Mouse (Mus musculus) MEL (cell line): ENCODE data around the gene Tas1r2. TPM values are rescaled to one million over a fixed set of nuclear protein-coding genes. Genes with fewer than 3 reads are reported as not detected.

Experiments
- DNase-seq: peaks from one replicate; pipeline ENCODE4 v3.0.0; 2011; ENCODE audit warnings: low read depth, low spot score
- H3K27ac ChIP-seq: 2 replicates; pipeline ENCODE4 v1.5.1; 2012; ENCODE audit warnings: low read depth, mild to moderate bottlenecking, control low read depth, low read length, moderate library complexity; ENCODE audit not compliant: control insufficient read depth
- H3K27me3 ChIP-seq, 2 experiments: fragments of 150-350 bp in 1 of 2; sonication (generic) in 1 of 2; 2 replicates each; pipeline ENCODE4 v1.6.1; 2012; ENCODE audit warnings: low read length in 2 of 2, mild to moderate bottlenecking in 2 of 2, improper control_type of control experiment in 1 of 2, moderate library complexity in 1 of 2; ENCODE audit not compliant: insufficient read depth in 2 of 2, control insufficient read depth in 1 of 2
- H3K36me3 ChIP-seq, 2 experiments: 2 replicates each; pipeline ENCODE4 v1.6.1; 2012 to 2014; ENCODE audit warnings: low read length in 2 of 2, improper control_type of control experiment in 1 of 2, inconsistent platforms in 1 of 2, mild to moderate bottlenecking in 1 of 2; ENCODE audit not compliant: insufficient read depth in 2 of 2, control insufficient read depth in 1 of 2
- H3K4me1 ChIP-seq, 2 experiments: fragments of 150-350 bp in 1 of 2; sonication (generic) in 1 of 2; 2 replicates each; pipeline ENCODE4 v1.6.1; 2012; ENCODE audit warnings: low read length in 2 of 2, improper control_type of control experiment in 1 of 2, mild to moderate bottlenecking in 1 of 2; ENCODE audit not compliant: insufficient read depth in 2 of 2, control insufficient read depth in 1 of 2
- H3K4me3 ChIP-seq, 2 experiments: fragments of 150-350 bp in 1 of 2; sonication (generic) in 1 of 2; 2 replicates each; pipeline ENCODE4 v1.5.1; 2012; ENCODE audit warnings: low read depth in 2 of 2, low read length in 2 of 2, mild to moderate bottlenecking in 2 of 2, moderate library complexity in 2 of 2, control low read depth in 1 of 2, improper control_type of control experiment in 1 of 2; ENCODE audit not compliant: control insufficient read depth in 1 of 2, insufficient read depth in 1 of 2
- H3K79me2 ChIP-seq: 2 replicates; pipeline ENCODE4 v1.6.1; 2012; ENCODE audit warnings: mild to moderate bottlenecking, low read length, moderate library complexity; ENCODE audit not compliant: control insufficient read depth, poor library complexity, insufficient read depth
- H3K9ac ChIP-seq: 2 replicates; pipeline ENCODE4 v1.6.1; 2012; ENCODE audit warnings: low read depth, mild to moderate bottlenecking, control low read depth, low read length, moderate library complexity; ENCODE audit not compliant: control insufficient read depth, poor library complexity, severe bottlenecking
- H3K9me3 ChIP-seq: fragments of 150-350 bp; sonication (generic); replicated peaks from 2 replicates; pipeline ENCODE4 v1.6.1; 2012; ENCODE audit warnings: mild to moderate bottlenecking, low read length, improper control_type of control experiment, moderate library complexity; ENCODE audit not compliant: insufficient read depth
- BHLHE40 ChIP-seq: IDR thresholded peaks from 2 replicates; pipeline ENCODE4 v1.6.1; 2012; ENCODE audit warnings: low read depth, mild to moderate bottlenecking, inconsistent platforms, low read length, improper control_type of control experiment, borderline replicate concordance
- CHD1 ChIP-seq: IDR thresholded peaks from 2 replicates; pipeline ENCODE4 v1.6.1; 2012; ENCODE audit warnings: low read depth, mild to moderate bottlenecking, inconsistent platforms, low read length, improper control_type of control experiment
- CHD2 ChIP-seq: IDR thresholded peaks from 2 replicates; pipeline ENCODE4 v1.6.1; 2011; ENCODE audit warnings: low read length, improper control_type of control experiment
- CTCF ChIP-seq, 3 experiments: IDR thresholded peaks in 2 of 3; conservative IDR thresholded peaks in 1 of 3; 2 replicates each; pipeline ENCODE4 v1.5.1; 2011 to 2012; ENCODE audit warnings: low read length in 3 of 3, low read depth in 2 of 3, mild to moderate bottlenecking in 2 of 3, improper control_type of control experiment in 1 of 3, inconsistent platforms in 1 of 3, mixed read lengths in 1 of 3, moderate library complexity in 1 of 3; ENCODE audit not compliant: control insufficient read depth in 1 of 3, insufficient read depth in 1 of 3, poor library complexity in 1 of 3, severe bottlenecking in 1 of 3
- E2F4 ChIP-seq: IDR thresholded peaks from 2 replicates; pipeline ENCODE4 v1.6.1; 2011; ENCODE audit warnings: low read depth, low read length, improper control_type of control experiment, borderline replicate concordance
- ELF1 ChIP-seq: IDR thresholded peaks from 2 replicates; pipeline ENCODE4 v1.6.1; 2014; ENCODE audit warnings: low read depth, mild to moderate bottlenecking, inconsistent platforms, low read length, improper control_type of control experiment, moderate library complexity
- EP300 ChIP-seq, 2 experiments: IDR thresholded peaks; 2 replicates each; pipeline ENCODE4 v1.6.1; 2011; ENCODE audit warnings: improper control_type of control experiment in 2 of 2, low read length in 2 of 2, low read depth in 1 of 2, mild to moderate bottlenecking in 1 of 2
- GABPA ChIP-seq: IDR thresholded peaks from 2 replicates; pipeline ENCODE4 v1.6.1; 2012; ENCODE audit warnings: low read depth, mild to moderate bottlenecking, inconsistent platforms, low read length, improper control_type of control experiment, moderate library complexity
- GATA1 ChIP-seq: IDR thresholded peaks from 2 replicates; pipeline ENCODE4 v1.6.1; 2011; ENCODE audit warnings: low read depth, low read length, improper control_type of control experiment
- HCFC1 ChIP-seq: IDR thresholded peaks from 2 replicates; pipeline ENCODE4 v1.6.1; 2012; ENCODE audit warnings: low read depth, mild to moderate bottlenecking, inconsistent platforms, low read length, improper control_type of control experiment, moderate library complexity
- MAFK ChIP-seq: IDR thresholded peaks from 2 replicates; pipeline ENCODE4 v1.6.1; 2011; ENCODE audit warnings: low read depth, mild to moderate bottlenecking, low read length, improper control_type of control experiment, borderline replicate concordance
- MEF2A ChIP-seq: IDR thresholded peaks from 2 replicates; pipeline ENCODE4 v1.6.1; 2014; ENCODE audit warnings: low read depth, mild to moderate bottlenecking, inconsistent platforms, low read length, improper control_type of control experiment; ENCODE audit not compliant: poor library complexity, insufficient replicate concordance, severe bottlenecking; ENCODE audit errors: extremely low read depth
- NELFE ChIP-seq: IDR thresholded peaks from 2 replicates; pipeline ENCODE4 v1.6.1; 2011; ENCODE audit warnings: low read depth, low read length, improper control_type of control experiment
- POLR2A ChIP-seq, 2 experiments: IDR thresholded peaks; 2 replicates each; pipeline ENCODE4 v1.6.1; 2011 to 2012; ENCODE audit warnings: low read length in 2 of 2, mild to moderate bottlenecking in 2 of 2, control low read depth in 1 of 2, improper control_type of control experiment in 1 of 2, low read depth in 1 of 2, moderate library complexity in 1 of 2; ENCODE audit not compliant: control insufficient read depth in 1 of 2, insufficient read depth in 1 of 2, poor library complexity in 1 of 2
- POLR2AphosphoS2 ChIP-seq: IDR thresholded peaks from 2 replicates; pipeline ENCODE4 v1.6.1; 2011; ENCODE audit warnings: low read length, improper control_type of control experiment
- RCOR1 ChIP-seq: IDR thresholded peaks from 2 replicates; pipeline ENCODE4 v1.6.1; 2012; ENCODE audit warnings: low read depth, mild to moderate bottlenecking, inconsistent platforms, low read length, improper control_type of control experiment
- SIN3A ChIP-seq: IDR thresholded peaks from 2 replicates; pipeline ENCODE4 v1.6.1; 2012; ENCODE audit warnings: low read length, improper control_type of control experiment, inconsistent platforms
- SMC3 ChIP-seq: IDR thresholded peaks from 2 replicates; pipeline ENCODE4 v1.6.1; 2011; ENCODE audit warnings: low read depth, low read length, improper control_type of control experiment
- TBP ChIP-seq: IDR thresholded peaks from 2 replicates; pipeline ENCODE4 v1.8.0; 2011; ENCODE audit warnings: low read depth, low read length, improper control_type of control experiment
- UBTF ChIP-seq: IDR thresholded peaks from 2 replicates; pipeline ENCODE4 v1.6.1; 2012; ENCODE audit warnings: low read depth, mild to moderate bottlenecking, inconsistent platforms, low read length, improper control_type of control experiment, moderate library complexity, borderline replicate concordance; ENCODE audit not compliant: insufficient read depth
- USF1 ChIP-seq: IDR thresholded peaks from 2 replicates; pipeline ENCODE4 v1.6.1; 2014; ENCODE audit warnings: low read depth, mild to moderate bottlenecking, inconsistent platforms, low read length, improper control_type of control experiment, moderate library complexity
- USF2 ChIP-seq, 2 experiments: IDR thresholded peaks; 2 replicates each; pipeline ENCODE4 v1.6.1; 2011 to 2012; ENCODE audit warnings: improper control_type of control experiment in 2 of 2, low read length in 2 of 2, borderline replicate concordance in 1 of 2, inconsistent platforms in 1 of 2, low read depth in 1 of 2, mild to moderate bottlenecking in 1 of 2; ENCODE audit not compliant: insufficient read depth in 1 of 2
- ZC3H11A ChIP-seq: IDR thresholded peaks from 2 replicates; pipeline ENCODE4 v1.6.1; 2012; ENCODE audit warnings: low read depth, mild to moderate bottlenecking, inconsistent platforms, low read length, improper control_type of control experiment
- ZMIZ1 ChIP-seq: IDR thresholded peaks from 2 replicates; pipeline ENCODE4 v1.6.1; 2012; ENCODE audit warnings: low read depth, mild to moderate bottlenecking, inconsistent platforms, low read length, improper control_type of control experiment, moderate library complexity
- ZNF384 ChIP-seq: IDR thresholded peaks from 2 replicates; pipeline ENCODE4 v1.6.1; 2012; ENCODE audit warnings: low read depth, mild to moderate bottlenecking, inconsistent platforms, low read length, improper control_type of control experiment
- polyA plus RNA-seq, 2 experiments: library from polyadenylated mRNA; stranded (reverse) in 1 of 2; unstranded in 1 of 2; fragments of >175 nt in 1 of 2; fragments of >200 nt in 1 of 2; gene quantifications; 2 replicates each; pipeline versions ENCODE4 v1.2.1 to v1.2.4; 2012; ENCODE audit warnings: low replicate concordance in 2 of 2, low read depth in 1 of 2; ENCODE audit not compliant: insufficient read length in 2 of 2, insufficient read depth in 1 of 2, missing spikeins in 1 of 2
- total RNA-seq: library from RNA; depleted of rRNA; stranded (reverse); fragments of 300-350 nt; gene quantifications from 2 replicates; pipeline ENCODE4 v1.2.3, GENCODE M21; 2012

Gene Tas1r2
- total and polyA plus RNA-seq, 3 experiments, result not detected

DNA sequence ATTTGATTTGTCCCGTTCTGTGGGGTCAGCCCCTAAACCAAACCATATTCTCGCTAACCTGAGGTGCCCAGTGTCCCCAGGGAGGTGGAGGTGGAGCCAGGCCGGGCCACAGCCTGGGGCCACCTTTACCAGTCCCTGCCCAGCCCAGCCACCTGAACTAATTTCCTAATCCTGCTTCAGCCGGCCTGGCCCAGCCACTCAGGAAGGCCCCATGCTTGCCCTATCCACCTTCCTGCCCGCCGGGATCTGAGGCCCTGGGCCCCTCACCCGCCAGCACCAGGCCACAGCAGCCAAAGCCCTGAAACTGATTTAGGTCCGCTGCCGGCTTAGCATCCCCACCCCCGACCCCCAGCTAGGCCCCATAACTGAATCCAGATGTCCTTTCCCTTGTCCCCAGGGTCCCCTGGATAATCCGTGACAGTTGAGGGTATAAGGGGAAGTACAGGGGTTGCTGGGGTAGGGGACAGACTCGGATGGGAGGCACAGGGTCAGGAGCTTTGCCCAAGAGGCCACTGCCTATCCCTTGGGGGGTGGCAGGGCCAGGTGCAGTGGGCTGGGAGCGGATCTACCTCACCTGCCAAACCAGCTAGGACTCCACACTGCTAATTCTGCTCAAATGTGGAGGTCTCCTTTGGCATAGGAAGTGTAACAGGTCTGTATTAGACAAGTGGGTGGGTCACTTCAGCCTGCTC lies 62.0 kb downstream of the Tas1r2 start:
- Histone ChIP-seq H3K4me3 (no peak overlapping the region), H3K27ac (no peak overlapping the region), H3K9me3 (no peaks in the 10 kb centered on the region), H3K79me2 (no peaks in the 10 kb centered on the region), H3K27me3 (no peaks in the 10 kb centered on the region), H3K36me3 (no peaks in the 10 kb centered on the region), H3K4me1 (no peaks in the 10 kb centered on the region), H3K9ac (no peak overlapping the region)
- TF ChIP-seq BHLHE40, result no peak
- TF ChIP-seq CTCF (IDR thresholded peaks at IDR 0.05 in 2 of 3, conservative IDR thresholded peaks at IDR 0.05 in 1 of 3; ENCODE audit: control insufficient read depth in 1 of 3, insufficient read depth in 1 of 3, low read depth in 2 of 3, low read length in 3 of 3, poor library complexity in 1 of 3, severe bottlenecking in 1 of 3), result no peak
- no peak for TF ChIP-seq ELF1
- TF ChIP-seq TBP, result no peak
- no peak for TF ChIP-seq GABPA
- TF ChIP-seq ZC3H11A, result no peak
- TF ChIP-seq CHD1, result no peak
- no peak for TF ChIP-seq POLR2A (IDR thresholded peaks at IDR 0.05; ENCODE audit: control insufficient read depth in 1 of 2, insufficient read depth in 1 of 2, low read depth in 1 of 2, low read length in 2 of 2, poor library complexity in 1 of 2)
- no peak for TF ChIP-seq MEF2A
- TF ChIP-seq NELFE, result no peak
- TF ChIP-seq EP300 (IDR thresholded peaks at IDR 0.05; ENCODE audit: low read depth in 1 of 2, low read length in 2 of 2), result no peak
- no peak for TF ChIP-seq USF2 (IDR thresholded peaks at IDR 0.05; ENCODE audit: borderline replicate concordance in 1 of 2, insufficient read depth in 1 of 2, low read depth in 1 of 2, low read length in 2 of 2)
- TF ChIP-seq SMC3, result no peak
- DNase-seq, result no peak

DNA sequence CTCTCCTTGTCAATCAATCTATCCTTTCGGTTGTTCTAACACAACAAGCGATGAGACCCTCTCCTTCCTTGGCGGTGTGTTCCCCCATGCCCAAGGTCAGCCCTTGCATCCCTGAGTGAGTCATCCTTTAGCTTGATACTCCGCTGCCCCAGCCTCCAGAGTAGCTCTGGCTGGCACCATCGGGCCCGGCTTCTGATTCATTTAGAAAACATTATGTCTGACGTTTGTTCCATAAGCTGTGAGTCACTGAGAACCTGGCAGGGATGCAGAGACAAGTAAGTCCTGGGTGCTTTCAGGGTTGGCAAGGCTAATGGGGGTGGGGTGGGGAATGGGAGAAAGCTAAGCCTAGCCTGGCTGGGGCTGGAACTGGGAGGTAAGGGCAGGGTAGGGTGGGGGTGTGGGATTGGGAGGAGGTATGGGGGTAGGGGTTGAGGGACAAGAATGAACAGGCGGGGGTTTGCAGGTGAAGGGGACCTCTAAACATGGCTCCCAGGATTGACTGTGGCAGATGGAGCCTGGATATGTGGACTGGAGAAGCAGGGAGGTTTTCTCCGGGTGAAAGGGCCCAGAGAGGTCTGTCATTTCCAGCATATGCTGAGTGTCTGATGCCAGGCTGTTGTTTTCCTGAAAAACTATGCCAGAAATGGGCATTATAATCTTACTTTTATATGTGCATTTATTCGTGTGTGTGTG lies 63.3 kb downstream of the Tas1r2 start:
- Histone ChIP-seq H3K9me3 (no peaks in the 10 kb centered on the region), H3K36me3 (no peaks in the 10 kb centered on the region), H3K27me3 (no peaks in the 10 kb centered on the region)

More for the DNA sequence above, 63.3 kb downstream of the Tas1r2 start:
- H3K27ac ChIP-seq, result no peak overlapping the region
- no peak for DNase-seq
- no peaks in the 10 kb centered on the region for H3K4me1 ChIP-seq
- TF ChIP-seq GATA1, result no peak
- no peak for TF ChIP-seq EP300 (IDR thresholded peaks at IDR 0.05; ENCODE audit: low read depth in 1 of 2, low read length in 2 of 2)
- no peak for TF ChIP-seq SIN3A
- TF ChIP-seq MAFK, result no peak
- no peak for TF ChIP-seq USF1
- TF ChIP-seq POLR2AphosphoS2, result no peak
- no peak for TF ChIP-seq ZNF384
- no peak for TF ChIP-seq E2F4
- TF ChIP-seq UBTF, result no peak
- TF ChIP-seq USF2 (IDR thresholded peaks at IDR 0.05; ENCODE audit: borderline replicate concordance in 1 of 2, insufficient read depth in 1 of 2, low read depth in 1 of 2, low read length in 2 of 2), result no peak
- no peak for TF ChIP-seq RCOR1
- no peak for TF ChIP-seq ELF1
- no peak for TF ChIP-seq HCFC1
- TF ChIP-seq CHD2, result no peak
- TF ChIP-seq ZMIZ1, result no peak
- H3K4me3 ChIP-seq, result no peak overlapping the region
- no peaks in the 10 kb centered on the region for H3K79me2 ChIP-seq
- H3K9ac ChIP-seq, result no peak overlapping the region
